In genomic region chr9:40949039-40949615, GRCm38 (mm10) we compare ENCODE assay signal across 18 mouse cellular contexts. TPM values are rescaled to one million over a fixed set of nuclear protein-coding genes. Genes with fewer than 3 reads are reported as not detected.
DNase-seq lines count a peak whose midpoint lies in the region; ATAC-seq and TF ChIP-seq lines count a peak whose summit lies in the region.
"Had no signal": no experiment of that assay in that cellular context is flagged by ENCODE, and none has a peak within 500 bp of the region (broad histone marks: within the 10 kb centered on the region; RNA-seq: fewer than 3 reads in every experiment).

No protein-coding gene starts in this region.

- H3K36me3 ChIP-seq in forebrain, embryonic 15.5 days, result no peaks in the 10 kb centered on the region
- H3K36me3 ChIP-seq in midbrain, embryonic 10.5 days, result no peaks in the 10 kb centered on the region
- H3K36me3 ChIP-seq in neural tube, embryonic 14.5 days (ENCODE audit: control insufficient read depth, insufficient read depth, low read length), result no peaks in the 10 kb centered on the region
- no peaks in the 10 kb centered on the region for H3K36me3 ChIP-seq in stomach, postnatal 0 days (ENCODE audit: control insufficient read depth, insufficient read depth, low read length)
- H3K36me3 ChIP-seq: heart, embryonic 12.5 days; liver, embryonic 13.5 days; stomach, embryonic 15.5 days had no signal

- ATAC-seq in forebrain, embryonic 15.5 days (replicated peaks), result no peak
- ATAC-seq in neural tube, embryonic 14.5 days (ENCODE audit: low read depth), result peak; percentile 58; the same call in 1 of the 2 replicates
- ATAC-seq in stomach, postnatal 0 days (ENCODE audit: low FRiP score, low TSS enrichment), result no peak
- ATAC-seq: CD4-positive, CD25-positive, alpha-beta regulatory T cell, adult 4 months; inflammation-experienced regulatory T-cells, adult 6 months had no signal

- H3K4me3 ChIP-seq in forebrain, embryonic 15.5 days, result peak overlapping the region; percentile 6; the same call in 1 of the 2 replicates
- peak overlapping the region; percentile 29; the same call in 1 of the 2 replicates for H3K4me3 ChIP-seq in midbrain, embryonic 10.5 days
- peak overlapping the region; percentile 5; the same call in 1 of the 2 replicates for H3K4me3 ChIP-seq in neural tube, embryonic 14.5 days (ENCODE audit: low read depth, low read length)
- H3K4me3 ChIP-seq in stomach, postnatal 0 days (ENCODE audit: low read depth, low read length), result no peak overlapping the region
- H3K4me3 ChIP-seq: heart, embryonic 12.5 days; liver, embryonic 13.5 days; myocyte; stomach, embryonic 15.5 days had no signal

- 23% methylated on average over 18 of the region's 18 CpGs for WGBS in forebrain, embryonic 15.5 days
- 42% methylated on average over 18 of the region's 18 CpGs for WGBS in midbrain, embryonic 10.5 days
- 11% methylated on average over 18 of the region's 18 CpGs for WGBS in neural tube, embryonic 14.5 days
- WGBS in stomach, postnatal 0 days, result 50% methylated on average over 18 of the region's 18 CpGs

- H3K27me3 ChIP-seq in forebrain, embryonic 15.5 days, result no peaks in the 10 kb centered on the region
- H3K27me3 ChIP-seq in midbrain, embryonic 10.5 days (ENCODE audit: low read depth, poor library complexity, severe bottlenecking), result peaks cover 56% of the 10 kb centered on the region
- no peaks in the 10 kb centered on the region for H3K27me3 ChIP-seq in neural tube, embryonic 14.5 days (ENCODE audit: control insufficient read depth, insufficient read depth, low read length)
- no peaks in the 10 kb centered on the region for H3K27me3 ChIP-seq in stomach, postnatal 0 days (ENCODE audit: control insufficient read depth, insufficient read depth, low read length)
- H3K27me3 ChIP-seq: stomach, embryonic 15.5 days had no signal

- H3K27ac ChIP-seq in forebrain, embryonic 15.5 days (replicated peaks), result no peak overlapping the region
- peak overlapping the region; percentile 69 for H3K27ac ChIP-seq in midbrain, embryonic 10.5 days (replicated peaks)
- H3K27ac ChIP-seq in neural tube, embryonic 14.5 days (ENCODE audit: low read depth, low read length), result 0 out of 2 replicates have a peak overlapping the region, but pooled peaks have one; percentile 23
- H3K27ac ChIP-seq in stomach, postnatal 0 days (replicated peaks), result no peak overlapping the region
- H3K27ac ChIP-seq: liver, embryonic 13.5 days; stomach, embryonic 15.5 days had no signal

- DNase-seq in embryo, embryonic 9.5 days (ENCODE audit: extremely low spot score), result peak; percentile 24
- peak; percentile 47 for DNase-seq in midbrain, embryonic 10.5 days (ENCODE audit: low spot score)
- no peak for DNase-seq in right cerebral cortex, postnatal 10 days (ENCODE audit: low spot score in 2 of 2)
- DNase-seq in thymus, postnatal 36 days, result no peak
- DNase-seq in right cerebral cortex, postnatal 36 days (ENCODE audit: low spot score in 2 of 2), result no peak
- no peak for DNase-seq in stomach, postnatal 0 days (ENCODE audit: low spot score)
- DNase-seq: adrenal gland, postnatal 10 days; cerebellum, adult 11-12 months; gastrocnemius, postnatal 10 days; liver, embryonic 13.5 days; right cerebral cortex, postnatal 4 days had no signal

- TF ChIP-seq EP300 in stomach, postnatal 0 days (optimal IDR thresholded peaks at IDR 0.05), result no peak

- no peaks in the 10 kb centered on the region for H3K9me3 ChIP-seq in forebrain, embryonic 15.5 days
- H3K9me3 ChIP-seq in midbrain, embryonic 10.5 days (replicated peaks), result no peaks in the 10 kb centered on the region
- H3K9me3 ChIP-seq in neural tube, embryonic 14.5 days (ENCODE audit: control insufficient read depth, low read length), result no peaks in the 10 kb centered on the region
- H3K9me3 ChIP-seq in stomach, postnatal 0 days (ENCODE audit: control insufficient read depth, low read length), result no peaks in the 10 kb centered on the region
- H3K9me3 ChIP-seq: heart, embryonic 12.5 days; liver, embryonic 13.5 days; stomach, embryonic 15.5 days had no signal

- no peak for TF ChIP-seq CTCF in stomach, postnatal 0 days (IDR thresholded peaks at IDR 0.05; ENCODE audit: low read depth)

- no peak overlapping the region for H3K9ac ChIP-seq in forebrain, embryonic 15.5 days (replicated peaks)
- H3K9ac ChIP-seq in neural tube, embryonic 14.5 days (replicated peaks; ENCODE audit: low read depth, low read length), result no peak overlapping the region
- no peak overlapping the region for H3K9ac ChIP-seq in stomach, postnatal 0 days (ENCODE audit: low read length)
- H3K9ac ChIP-seq: heart, embryonic 12.5 days; liver, embryonic 13.5 days; stomach, embryonic 15.5 days had no signal

- H3K4me2 ChIP-seq in forebrain, embryonic 15.5 days (replicated peaks), result peak overlapping the region; percentile 27
- H3K4me2 ChIP-seq in neural tube, embryonic 14.5 days (ENCODE audit: low read depth, low read length), result peak overlapping the region; percentile 41; the same call in 1 of the 2 replicates
- H3K4me2 ChIP-seq in stomach, postnatal 0 days (replicated peaks; ENCODE audit: low read depth), result no peak overlapping the region
- H3K4me2 ChIP-seq: heart, embryonic 12.5 days; liver, embryonic 13.5 days; stomach, embryonic 15.5 days had no signal

- peaks cover 6% of the 10 kb centered on the region; the same call in 1 of the 2 replicates for H3K4me1 ChIP-seq in forebrain, embryonic 15.5 days
- H3K4me1 ChIP-seq in midbrain, embryonic 10.5 days, result peaks cover 16% of the 10 kb centered on the region
- no peaks in the 10 kb centered on the region for H3K4me1 ChIP-seq in neural tube, embryonic 14.5 days (ENCODE audit: control insufficient read depth, insufficient read depth, low read length)
- H3K4me1 ChIP-seq in stomach, postnatal 0 days (replicated peaks; ENCODE audit: control insufficient read depth, insufficient read depth), result no peaks in the 10 kb centered on the region
- H3K4me1 ChIP-seq: liver, embryonic 13.5 days; stomach, embryonic 15.5 days had no signal

RNA-seq across cellular contexts. Expression of gene Jhy, which starts 14.8 kb away (rescaled TPM):
- 0.27 and 0.99 TPM in 2 replicates for polyA plus RNA-seq in forebrain, embryonic 15.5 days (2015; fragmentation: Nextera tagmentation; extraction: Ambion mirVana)
- polyA plus RNA-seq in midbrain, embryonic 10.5 days (2016; fragmentation: Nextera tagmentation; extraction: Ambion mirVana), result 1.5 and 2.1 TPM in 2 replicates
- polyA plus RNA-seq in neural tube, embryonic 14.5 days (2014; fragmentation: Nextera tagmentation; extraction: Ambion mirVana), result 1.8 and 2.3 TPM in 2 replicates
- 0.04 and 0.07 TPM in 2 replicates for polyA plus RNA-seq in stomach, postnatal 0 days (2015; fragmentation: Nextera tagmentation; extraction: Ambion mirVana)
- polyA plus RNA-seq: CD4-positive, CD25-positive, alpha-beta regulatory T cell, adult 4 months; heart, embryonic 12.5 days; inflammation-experienced regulatory T-cells, adult 6 months; liver, embryonic 13.5 days; myocyte had no signal

RNA-seq across cellular contexts. Expression of gene Crtam, which starts 55.3 kb away (rescaled TPM):
- polyA plus RNA-seq in forebrain, embryonic 15.5 days (2015; fragmentation: Nextera tagmentation; extraction: Ambion mirVana), result not detected in 2 replicates
- not detected in 2 replicates for polyA plus RNA-seq in midbrain, embryonic 10.5 days (2016; fragmentation: Nextera tagmentation; extraction: Ambion mirVana)
- polyA plus RNA-seq in neural tube, embryonic 14.5 days (2014; fragmentation: Nextera tagmentation; extraction: Ambion mirVana), result 0.21 TPM in 1 of 2 replicates, not detected in the other
- not detected in 2 replicates for polyA plus RNA-seq in stomach, postnatal 0 days (2015; fragmentation: Nextera tagmentation; extraction: Ambion mirVana)
- polyA plus RNA-seq: stomach, embryonic 15.5 days had no signal

Comparison
In these comparisons a context has a peak if more than half of its experiments do, and no peak if none do; other contexts are left out.
1. DNase-seq: peak in embryo, embryonic 9.5 days (single experiment) and midbrain, embryonic 10.5 days (single experiment); none in right cerebral cortex, postnatal 10 days (0 of 2), thymus, postnatal 36 days (0 of 2), right cerebral cortex, postnatal 36 days (0 of 2) and stomach, postnatal 0 days (single experiment).
2. H3K27ac ChIP-seq: peak in midbrain, embryonic 10.5 days (single experiment) and neural tube, embryonic 14.5 days (single experiment); none in forebrain, embryonic 15.5 days (single experiment) and stomach, postnatal 0 days (single experiment).